Mouse (Mus musculus) stomach, postnatal 0 days (tissue): ENCODE measurements at regions not wholly inside any gene's neighbourhood (a gene's known extent, or its start where the extent isn't known, plus 50 kb on each side); places are given as distances from the start of the nearest gene placed in this dataset.

ENCODE experiments used
- ATAC-seq: fragments of 200-750 bp; cut with Nextera tagmentation; 2 replicates; pipeline ENCODE4 v1.8.0; 2017; ENCODE audit not compliant: low FRiP score, low TSS enrichment
- DNase-seq: peaks from one replicate; pipeline ENCODE4 v3.0.0-alpha.2; 2016; ENCODE audit warnings: low spot score
- H3K27ac ChIP-seq: fragments of 300-500 bp; sonication (generic); replicated peaks from 2 replicates; pipeline ENCODE4 v1.5.1; 2014; ENCODE audit warnings: mild to moderate bottlenecking, control low read depth
- H3K27me3 ChIP-seq: fragments of 300-500 bp; sonication (generic); 2 replicates; pipeline ENCODE4 v1.6.1; 2014; ENCODE audit warnings: low read length; ENCODE audit not compliant: control insufficient read depth, insufficient read depth
- H3K36me3 ChIP-seq: fragments of 300-500 bp; sonication (generic); 2 replicates; pipeline ENCODE4 v1.6.1; 2014; ENCODE audit warnings: low read length, mixed read lengths; ENCODE audit not compliant: control insufficient read depth, insufficient read depth
- H3K4me1 ChIP-seq: fragments of 300-500 bp; sonication (generic); replicated peaks from 2 replicates; pipeline ENCODE4 v1.6.1; 2014; ENCODE audit warnings: antibody characterized with exemption; ENCODE audit not compliant: control insufficient read depth, insufficient read depth
- H3K4me2 ChIP-seq: fragments of 300-500 bp; sonication (generic); replicated peaks from 2 replicates; pipeline ENCODE4 v1.6.1; 2014; ENCODE audit warnings: low read depth, mild to moderate bottlenecking, control low read depth, moderate library complexity
- H3K4me3 ChIP-seq: fragments of 300-500 bp; sonication (generic); 2 replicates; pipeline ENCODE4 v1.5.1; 2014; ENCODE audit warnings: low read depth, low read length, control low read depth
- H3K9ac ChIP-seq: fragments of 300-500 bp; sonication (generic); 2 replicates; pipeline ENCODE4 v1.6.1; 2014; ENCODE audit warnings: mild to moderate bottlenecking, low read length, control low read depth, mixed read lengths
- H3K9me3 ChIP-seq: fragments of 300-500 bp; sonication (generic); 2 replicates; pipeline ENCODE4 v1.6.1; 2016; ENCODE audit warnings: low read length; ENCODE audit not compliant: control insufficient read depth
- CTCF ChIP-seq: IDR thresholded peaks from 2 replicates; pipeline ENCODE4 v1.5.1; 2016; ENCODE audit warnings: antibody characterized with exemption, low read depth, mild to moderate bottlenecking, moderate library complexity
- EP300 ChIP-seq: optimal IDR thresholded peaks from 2 replicates; pipeline ENCODE3; 2016; ENCODE audit warnings: antibody characterized with exemption
- WGBS: fragments of 180-500 bp; shearing (Covaris S2); extraction: QIAGEN DNeasy Blood & Tissue Kit; methylation state at CpG from one replicate; pipeline ENCODE4 v1.1.7; 2014; 5-methylcytosine and 5-hydroxymethylcytosine counted together

- 62% methylated on average over 3 of the region's 3 CpGs for WGBS
- H3K4me3 ChIP-seq: no peak overlapping the region
Measured at GRCm38 (mm10) chr12:48641974-48642373, 740.5 kb upstream of the Foxg1 start.

GRCm38 (mm10) chr12:48645135-48645534 is 737.3 kb upstream of the Foxg1 start:
- TF ChIP-seq EP300 (no peak), CTCF (no peak)
- no peak overlapping the region for H3K9ac ChIP-seq
- no peak overlapping the region for H3K27ac ChIP-seq
- no peaks in the 10 kb centered on the region for H3K4me1 ChIP-seq
- no peaks in the 10 kb centered on the region for H3K9me3 ChIP-seq
- no peak overlapping the region for H3K4me2 ChIP-seq
- no peak overlapping the region for H3K4me3 ChIP-seq
- ATAC-seq (no peak), DNase-seq (no peak)
- whole genome bisulfite sequencing: 63% methylated on average over 2 of the region's 2 CpGs
- no peaks in the 10 kb centered on the region for H3K27me3 ChIP-seq
- no peaks in the 10 kb centered on the region for H3K36me3 ChIP-seq

More at GRCm38 (mm10) chr12:48641974-48642373, 740.5 kb upstream of the Foxg1 start:
- Histone ChIP-seq H3K36me3 (no peaks in the 10 kb centered on the region), H3K27me3 (no peaks in the 10 kb centered on the region), H3K9ac (no peak overlapping the region), H3K27ac (no peak overlapping the region), H3K4me2 (no peak overlapping the region), H3K4me1 (no peaks in the 10 kb centered on the region), H3K9me3 (no peaks in the 10 kb centered on the region)
- TF ChIP-seq CTCF (no peak), EP300 (no peak)
- ATAC-seq (no peak), DNase-seq (no peak)

GRCm38 (mm10) chr12:48645910-48646309 is 736.5 kb upstream of the Foxg1 start:
- H3K4me3 ChIP-seq: no peak overlapping the region
- ATAC-seq: no peak
- H3K27me3 ChIP-seq: no peaks in the 10 kb centered on the region
- TF ChIP-seq EP300: no peak
- TF ChIP-seq CTCF: peak; percentile 30; the same call in 1 of the 2 replicates
- H3K27ac ChIP-seq: no peak overlapping the region
- H3K4me1 ChIP-seq: no peaks in the 10 kb centered on the region
- no peak for DNase-seq
- WGBS: 42% methylated on average over 7 of the region's 7 CpGs
- no peaks in the 10 kb centered on the region for H3K36me3 ChIP-seq
- H3K9ac ChIP-seq: no peak overlapping the region
- no peak overlapping the region for H3K4me2 ChIP-seq
- no peaks in the 10 kb centered on the region for H3K9me3 ChIP-seq

- ATAC-seq: no peak
- TF ChIP-seq EP300 (no peak), CTCF (no peak)
- Histone ChIP-seq H3K27ac (no peak overlapping the region), H3K9ac (no peak overlapping the region), H3K9me3 (no peaks in the 10 kb centered on the region), H3K27me3 (no peaks in the 10 kb centered on the region), H3K36me3 (no peaks in the 10 kb centered on the region), H3K4me2 (no peak overlapping the region), H3K4me1 (no peaks in the 10 kb centered on the region), H3K4me3 (no peak overlapping the region)
- WGBS: 39% methylated on average over 2 of the region's 2 CpGs
- DNase-seq: no peak
Measured at GRCm38 (mm10) chr12:48675176-48675575, 707.3 kb upstream of the Foxg1 start.

GRCm38 (mm10) chr12:48680957-48681356 is 701.5 kb upstream of the Foxg1 start:
- Histone ChIP-seq H3K36me3 (no peaks in the 10 kb centered on the region), H3K4me3 (no peak overlapping the region), H3K9ac (no peak overlapping the region), H3K27ac (no peak overlapping the region), H3K4me1 (no peaks in the 10 kb centered on the region), H3K27me3 (no peaks in the 10 kb centered on the region), H3K9me3 (no peaks in the 10 kb centered on the region), H3K4me2 (no peak overlapping the region)
- TF ChIP-seq CTCF: no peak
- TF ChIP-seq EP300: no peak
- WGBS: 65% methylated on average over 1 of the region's 1 CpGs
- DNase-seq: no peak
- ATAC-seq: no peak

- DNase-seq: no peak
- Histone ChIP-seq H3K9ac (no peak overlapping the region), H3K4me3 (no peak overlapping the region), H3K27me3 (no peaks in the 10 kb centered on the region), H3K4me1 (no peaks in the 10 kb centered on the region), H3K36me3 (no peaks in the 10 kb centered on the region), H3K9me3 (no peaks in the 10 kb centered on the region), H3K4me2 (no peak overlapping the region), H3K27ac (no peak overlapping the region)
- WGBS: 73% methylated on average over 1 of the region's 1 CpGs
- no peak for TF ChIP-seq EP300
- no peak for ATAC-seq
Measured at GRCm38 (mm10) chr12:48705963-48706362, 676.5 kb upstream of the Foxg1 start.

- DNase-seq: no peak
- Histone ChIP-seq H3K4me1 (no peaks in the 10 kb centered on the region), H3K9ac (no peak overlapping the region), H3K4me3 (no peak overlapping the region), H3K27me3 (no peaks in the 10 kb centered on the region), H3K27ac (no peak overlapping the region), H3K4me2 (no peak overlapping the region), H3K36me3 (no peaks in the 10 kb centered on the region), H3K9me3 (no peaks in the 10 kb centered on the region)
- TF ChIP-seq CTCF: no peak
- TF ChIP-seq EP300: no peak
- ATAC-seq: no peak
- WGBS: 88% methylated on average over 4 of the region's 4 CpGs
Measured at GRCm38 (mm10) chr12:48713646-48714045, 668.8 kb upstream of the Foxg1 start.
